Mouse (Mus musculus): ENCODE measurements around the gene Kif18b.

- no peak for TF ChIP-seq CTCF (IDR thresholded peaks at IDR 0.05; ENCODE audit: low read depth)
- TF ChIP-seq EP300 (optimal IDR thresholded peaks at IDR 0.05) = no peak
Measured at GRCm38 (mm10) chr11:102902107-102902506, 22.8 kb downstream of the Kif18b start.

All from stomach, postnatal 0 days (tissue).